Comparison of ENCODE assay signal across 11 mouse cellular contexts in genomic region chr8:123791101-123791844, GRCm38 (mm10). TPM values are rescaled to one million over a fixed set of nuclear protein-coding genes. Genes with fewer than 3 reads are reported as not detected.
DNase-seq lines count a peak whose midpoint lies in the region; ATAC-seq and TF ChIP-seq lines count a peak whose summit lies in the region.
"Had no signal": no experiment of that assay in that cellular context is flagged by ENCODE, and none has a peak within 500 bp of the region (broad histone marks: within the 10 kb centered on the region; RNA-seq: fewer than 3 reads in every experiment).

No protein-coding gene starts in this region.

- 0 out of 2 replicates have a peak, but pooled peaks have one; percentile 41 for ATAC-seq in forebrain, embryonic 15.5 days (replicated peaks)
- ATAC-seq in midbrain, embryonic 13.5 days, result peak; percentile 63

- no peaks in the 10 kb centered on the region for H3K9me3 ChIP-seq in forebrain, embryonic 15.5 days
- no peaks in the 10 kb centered on the region for H3K9me3 ChIP-seq in midbrain, embryonic 13.5 days
- H3K9me3 ChIP-seq: stomach, embryonic 15.5 days had no signal

- DNase-seq in Muller cell, postnatal 12 days (ENCODE audit: inconsistent ontology term), result peak; percentile 39
- peak; percentile 86 for DNase-seq in brain, embryonic 14.5 days (ENCODE audit: low read depth)
- DNase-seq in lung, adult 18-20 months, result no peak
- no peak for DNase-seq in layer of hippocampus, adult 8-10 months (ENCODE audit: low spot score in 2 of 2)
- no peak for DNase-seq in natural killer cell, adult 2 months (ENCODE audit: low spot score in 2 of 2)
- DNase-seq: heart, postnatal 36 days; layer of hippocampus, adult 9-11 months; right cerebral cortex, postnatal 14 days had no signal

- no peaks in the 10 kb centered on the region; the same call in 1 of the 2 replicates for H3K4me1 ChIP-seq in forebrain, embryonic 15.5 days
- H3K4me1 ChIP-seq in midbrain, embryonic 13.5 days (replicated peaks), result peaks cover 7% of the 10 kb centered on the region; the same call in 1 of the 2 replicates

- H3K36me3 ChIP-seq in forebrain, embryonic 15.5 days, result no peaks in the 10 kb centered on the region
- H3K36me3 ChIP-seq in midbrain, embryonic 13.5 days, result no peaks in the 10 kb centered on the region
- H3K36me3 ChIP-seq: stomach, embryonic 15.5 days had no signal

- no peak for TF ChIP-seq POLR2A in brain, embryonic 14.5 days (IDR thresholded peaks at IDR 0.05; ENCODE audit: borderline replicate concordance, extremely low read depth, insufficient read depth, insufficient read length, poor library complexity, severe bottlenecking)

- 11% methylated on average over 16 of the region's 16 CpGs for WGBS in forebrain, embryonic 15.5 days
- WGBS in midbrain, embryonic 13.5 days, result 23% methylated on average over 16 of the region's 16 CpGs

- no peak overlapping the region for H3K4me3 ChIP-seq in forebrain, embryonic 15.5 days
- no peak overlapping the region for H3K4me3 ChIP-seq in midbrain, embryonic 13.5 days (replicated peaks)
- H3K4me3 ChIP-seq: stomach, embryonic 15.5 days had no signal

- no peak overlapping the region for H3K9ac ChIP-seq in forebrain, embryonic 15.5 days (replicated peaks)
- H3K9ac ChIP-seq in midbrain, embryonic 13.5 days (replicated peaks), result 0 out of 2 replicates have a peak overlapping the region, but pooled peaks have one; percentile 1
- H3K9ac ChIP-seq: stomach, embryonic 15.5 days had no signal

- H3K27me3 ChIP-seq in forebrain, embryonic 15.5 days, result no peaks in the 10 kb centered on the region
- no peaks in the 10 kb centered on the region for H3K27me3 ChIP-seq in midbrain, embryonic 13.5 days
- H3K27me3 ChIP-seq: stomach, embryonic 15.5 days had no signal

- no peak overlapping the region for H3K27ac ChIP-seq in forebrain, embryonic 15.5 days (replicated peaks)
- H3K27ac ChIP-seq in midbrain, embryonic 13.5 days, result peak overlapping the region; percentile 54
- H3K27ac ChIP-seq: stomach, embryonic 15.5 days had no signal

- no peak for TF ChIP-seq CTCF in brain, embryonic 14.5 days (IDR thresholded peaks at IDR 0.05; ENCODE audit: borderline replicate concordance, extremely low read depth, insufficient read depth, insufficient read length)

- H3K4me2 ChIP-seq in forebrain, embryonic 15.5 days (replicated peaks), result no peak overlapping the region
- no peak overlapping the region for H3K4me2 ChIP-seq in midbrain, embryonic 13.5 days (replicated peaks)
- H3K4me2 ChIP-seq: stomach, embryonic 15.5 days had no signal

RNA-seq across cellular contexts. Expression of gene Rab4a, which starts 14.5 kb away (rescaled TPM):
- polyA plus RNA-seq in brain, embryonic 14.5 days (2012; rRNA removed), result 48.0 and 49.1 TPM in 2 replicates
- 78.2 and 78.5 TPM in 2 replicates for polyA plus RNA-seq in forebrain, embryonic 15.5 days (2015; fragmentation: Nextera tagmentation; extraction: Ambion mirVana)
- polyA plus RNA-seq in midbrain, embryonic 13.5 days (2015; fragmentation: Nextera tagmentation; extraction: Ambion mirVana), result 64.0 and 65.7 TPM in 2 replicates
- total RNA-seq in layer of hippocampus, adult 8-10 months (2022), result 10 to 100 TPM; 42.9 to 44.6 (median 43.4) TPM

Comparison
In these comparisons a context has a peak if more than half of its experiments do, and no peak if none do; other contexts are left out.
1. DNase-seq: peak in Muller cell, postnatal 12 days (single experiment) and brain, embryonic 14.5 days (single experiment); none in lung, adult 18-20 months (0 of 2), layer of hippocampus, adult 8-10 months (0 of 2) and natural killer cell, adult 2 months (0 of 2).